Mouse (Mus musculus) embryonic facial prominence, embryonic 15.5 days (tissue): ENCODE measurements at regions not wholly inside any gene's neighbourhood (a gene's known extent, or its start where the extent isn't known, plus 50 kb on each side); places are given as distances from the start of the nearest gene placed in this dataset.
"Not testable (repeated sequence)": the region's sequence is repeated elsewhere in the genome, so short reads cannot be mapped to it uniquely, and the experiment has no call there.

Source experiments
- ATAC-seq: fragments of 200-750 bp; cut with Nextera tagmentation; 2 replicates; pipeline ENCODE4 v1.8.0; 2017; ENCODE audit warnings: low read depth, moderate TSS enrichment; ENCODE audit not compliant: insufficient number of reproducible peaks, low FRiP score, low TSS enrichment
- H3K27ac ChIP-seq: fragments of 300-500 bp; sonication (generic); replicated peaks from 2 replicates; pipeline ENCODE4 v1.5.1; 2015; ENCODE audit warnings: mild to moderate bottlenecking, inconsistent platforms
- H3K27me3 ChIP-seq: fragments of 300-500 bp; sonication (generic); 2 replicates; pipeline ENCODE4 v1.6.1; 2015; ENCODE audit warnings: inconsistent platforms
- H3K36me3 ChIP-seq: fragments of 300-500 bp; sonication (generic); 2 replicates; pipeline ENCODE4 v1.6.1; 2015; ENCODE audit warnings: mild to moderate bottlenecking, inconsistent platforms
- H3K4me1 ChIP-seq: fragments of 300-500 bp; sonication (generic); 2 replicates; pipeline ENCODE4 v1.6.1; 2015; ENCODE audit warnings: inconsistent platforms
- H3K4me2 ChIP-seq: fragments of 300-500 bp; sonication (generic); replicated peaks from 2 replicates; pipeline ENCODE4 v1.6.1; 2015; ENCODE audit warnings: mild to moderate bottlenecking, inconsistent platforms
- H3K4me3 ChIP-seq: fragments of 300-500 bp; sonication (generic); replicated peaks from 2 replicates; pipeline ENCODE4 v1.5.1; 2015; ENCODE audit warnings: mild to moderate bottlenecking, inconsistent platforms
- H3K9ac ChIP-seq: fragments of 300-500 bp; sonication (generic); 2 replicates; pipeline ENCODE4 v1.6.1; 2015; ENCODE audit warnings: inconsistent platforms
- H3K9me3 ChIP-seq: fragments of 300-500 bp; sonication (generic); replicated peaks from 2 replicates; pipeline ENCODE4 v1.6.1; 2016; ENCODE audit warnings: inconsistent platforms
- WGBS: fragments of 180-500 bp; shearing (Covaris S2); methylation state at CpG from one replicate; pipeline ENCODE4 v1.1.7; 2015; 5-methylcytosine and 5-hydroxymethylcytosine counted together

- Histone ChIP-seq H3K9ac (no peak overlapping the region), H3K27ac (no peak overlapping the region), H3K27me3 (no peaks in the 10 kb centered on the region), H3K4me3 (no peak overlapping the region), H3K4me1 (no peaks in the 10 kb centered on the region), H3K4me2 (no peak overlapping the region), H3K36me3 (no peaks in the 10 kb centered on the region), H3K9me3 (no peaks in the 10 kb centered on the region)
- ATAC-seq: no peak
Observed at GRCm38 (mm10) chr3:16533643-16534042, 527.4 kb upstream of the Gm5150 start.

GRCm38 (mm10) chr3:16527511-16527910 lies 521.3 kb upstream of the Gm5150 start:
- not testable (repeated sequence) for H3K36me3 ChIP-seq, H3K4me1 ChIP-seq, ATAC-seq, H3K4me3 ChIP-seq, H3K9ac ChIP-seq, H3K27me3 ChIP-seq, H3K4me2 ChIP-seq, H3K9me3 ChIP-seq, H3K27ac ChIP-seq
- WGBS: 81% methylated on average over 6 of the region's 6 CpGs

GRCm38 (mm10) chr3:16488431-16488830 lies 482.2 kb upstream of the Gm5150 start:
- H3K27me3 ChIP-seq, H3K4me3 ChIP-seq, ATAC-seq, H3K4me1 ChIP-seq, H3K9ac ChIP-seq, H3K27ac ChIP-seq, H3K4me2 ChIP-seq, H3K9me3 ChIP-seq, H3K36me3 ChIP-seq: not testable (repeated sequence)
- 80% methylated on average over 3 of the region's 3 CpGs for WGBS

- H3K36me3 ChIP-seq: no peaks in the 10 kb centered on the region
- no peak overlapping the region for H3K4me3 ChIP-seq
- no peak for ATAC-seq
- no peaks in the 10 kb centered on the region for H3K27me3 ChIP-seq
- H3K9me3 ChIP-seq: no peaks in the 10 kb centered on the region
- H3K27ac ChIP-seq: no peak overlapping the region
- H3K4me2 ChIP-seq: no peak overlapping the region
- WGBS: 63% methylated on average over 1 of the region's 1 CpGs
- H3K9ac ChIP-seq: no peak overlapping the region
- H3K4me1 ChIP-seq: no peaks in the 10 kb centered on the region
Observed at GRCm38 (mm10) chr3:16482750-16483149, 476.5 kb upstream of the Gm5150 start.

GRCm38 (mm10) chr3:16471360-16471759 lies 465.1 kb upstream of the Gm5150 start:
- Histone ChIP-seq H3K4me1 (no peaks in the 10 kb centered on the region), H3K9me3 (no peaks in the 10 kb centered on the region), H3K36me3 (no peaks in the 10 kb centered on the region), H3K4me2 (no peak overlapping the region), H3K9ac (no peak overlapping the region), H3K27me3 (no peaks in the 10 kb centered on the region), H3K27ac (no peak overlapping the region), H3K4me3 (no peak overlapping the region)
- WGBS: 84% methylated on average over 1 of the region's 1 CpGs
- no peak for ATAC-seq

GRCm38 (mm10) chr3:16466388-16466787 lies 460.2 kb upstream of the Gm5150 start:
- no peaks in the 10 kb centered on the region for H3K36me3 ChIP-seq
- H3K9me3 ChIP-seq: no peaks in the 10 kb centered on the region
- ATAC-seq: no peak
- H3K9ac ChIP-seq: no peak overlapping the region
- 9% methylated on average over 9 of the region's 9 CpGs for WGBS
- H3K4me1 ChIP-seq: no peaks in the 10 kb centered on the region
- no peak overlapping the region for H3K27ac ChIP-seq
- no peaks in the 10 kb centered on the region for H3K27me3 ChIP-seq
- peak overlapping the region; percentile 35 for H3K4me2 ChIP-seq
- H3K4me3 ChIP-seq: peak overlapping the region; percentile 21; the same call in 1 of the 2 replicates

GRCm38 (mm10) chr3:16465357-16465756 lies 459.1 kb upstream of the Gm5150 start:
- H3K4me1 ChIP-seq: no peaks in the 10 kb centered on the region
- 63% methylated on average over 3 of the region's 3 CpGs for WGBS

GRCm38 (mm10) chr3:16464301-16464700 lies 458.1 kb upstream of the Gm5150 start:
- H3K27me3 ChIP-seq: no peaks in the 10 kb centered on the region
- H3K4me2 ChIP-seq: no peak overlapping the region
- no peaks in the 10 kb centered on the region for H3K9me3 ChIP-seq
- no peaks in the 10 kb centered on the region for H3K4me1 ChIP-seq
- H3K36me3 ChIP-seq: no peaks in the 10 kb centered on the region
- no peak overlapping the region for H3K4me3 ChIP-seq
- 70% methylated on average over 2 of the region's 2 CpGs for WGBS
- H3K27ac ChIP-seq: no peak overlapping the region
- no peak for ATAC-seq
- H3K9ac ChIP-seq: no peak overlapping the region

More at GRCm38 (mm10) chr3:16465357-16465756, 459.1 kb upstream of the Gm5150 start:
- no peaks in the 10 kb centered on the region for H3K27me3 ChIP-seq
- H3K36me3 ChIP-seq: no peaks in the 10 kb centered on the region
- H3K27ac ChIP-seq: no peak overlapping the region
- no peaks in the 10 kb centered on the region for H3K9me3 ChIP-seq
- no peak overlapping the region for H3K4me2 ChIP-seq
- no peak for ATAC-seq
- no peak overlapping the region for H3K4me3 ChIP-seq
- no peak overlapping the region for H3K9ac ChIP-seq

GRCm38 (mm10) chr3:16433033-16433432 lies 426.8 kb upstream of the Gm5150 start:
- Histone ChIP-seq H3K4me1 (no peaks in the 10 kb centered on the region), H3K4me2 (no peak overlapping the region), H3K36me3 (no peaks in the 10 kb centered on the region), H3K27me3 (no peaks in the 10 kb centered on the region), H3K4me3 (no peak overlapping the region), H3K27ac (no peak overlapping the region), H3K9me3 (no peaks in the 10 kb centered on the region), H3K9ac (no peak overlapping the region)
- no peak for ATAC-seq

- H3K36me3 ChIP-seq: no peaks in the 10 kb centered on the region
- H3K9ac ChIP-seq: no peak overlapping the region
- ATAC-seq: no peak
- no peaks in the 10 kb centered on the region for H3K4me1 ChIP-seq
- H3K27ac ChIP-seq: no peak overlapping the region
- no peaks in the 10 kb centered on the region for H3K27me3 ChIP-seq
- no peak overlapping the region for H3K4me3 ChIP-seq
- no peaks in the 10 kb centered on the region for H3K9me3 ChIP-seq
- H3K4me2 ChIP-seq: no peak overlapping the region
Observed at GRCm38 (mm10) chr3:16431819-16432115, 425.5 kb upstream of the Gm5150 start.

- no peaks in the 10 kb centered on the region for H3K9me3 ChIP-seq
- 34% methylated on average over 3 of the region's 3 CpGs for WGBS
- H3K9ac ChIP-seq: no peak overlapping the region
- no peaks in the 10 kb centered on the region for H3K36me3 ChIP-seq
- H3K27me3 ChIP-seq: no peaks in the 10 kb centered on the region
- no peak overlapping the region for H3K4me3 ChIP-seq
- H3K27ac ChIP-seq: no peak overlapping the region
- no peak overlapping the region for H3K4me2 ChIP-seq
- H3K4me1 ChIP-seq: no peaks in the 10 kb centered on the region
- ATAC-seq: no peak
Observed at GRCm38 (mm10) chr3:16431082-16431818, 425.0 kb upstream of the Gm5150 start.
